Comparison of ENCODE assay signal across 18 mouse cellular contexts in the genomic region with DNA sequence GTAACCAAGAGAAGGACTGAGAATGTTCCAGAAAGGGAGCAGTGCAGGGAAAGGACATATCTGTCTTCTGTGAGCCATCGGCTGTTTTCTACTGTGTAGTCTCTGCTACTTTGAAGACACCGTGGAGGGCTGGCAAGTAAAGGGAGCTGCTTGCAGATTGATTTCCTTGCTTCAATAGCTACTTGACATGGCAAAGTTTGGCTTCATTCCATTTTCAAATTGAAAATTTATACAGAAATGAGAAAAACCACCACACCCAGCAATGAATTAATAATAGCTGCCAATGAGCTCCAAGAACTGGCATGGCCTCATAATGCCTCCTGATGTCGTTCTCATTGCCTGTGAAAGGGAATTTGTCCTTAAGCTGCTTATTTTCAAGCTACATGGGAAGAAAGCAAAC.
DNase-seq lines count a peak whose midpoint lies in the region; ATAC-seq and TF ChIP-seq lines count a peak whose summit lies in the region.
"Had no signal": no experiment of that assay in that cellular context is flagged by ENCODE, and none has a peak within 500 bp of the region (broad histone marks: within the 10 kb centered on the region; RNA-seq: fewer than 3 reads in every experiment).

No protein-coding gene starts in this region.

- no peak overlapping the region for H3K4me3 ChIP-seq in forebrain, embryonic 14.5 days (ENCODE audit: low read depth, low read length)
- H3K4me3 ChIP-seq in forebrain, embryonic 10.5 days, result no peak overlapping the region
- H3K4me3 ChIP-seq in hindbrain, embryonic 14.5 days (replicated peaks; ENCODE audit: low read length), result no peak overlapping the region
- H3K4me3 ChIP-seq in hindbrain, embryonic 10.5 days, result no peak overlapping the region
- H3K4me3 ChIP-seq in midbrain, embryonic 14.5 days (replicated peaks; ENCODE audit: low read depth, low read length), result no peak overlapping the region
- no peak overlapping the region for H3K4me3 ChIP-seq in midbrain, embryonic 15.5 days
- H3K4me3 ChIP-seq in midbrain, postnatal 0 days (ENCODE audit: low read depth, low read length), result no peak overlapping the region
- H3K4me3 ChIP-seq: forebrain, embryonic 15.5 days; heart, adult 2 months; heart, embryonic 15.5 days had no signal

- H3K36me3 ChIP-seq in forebrain, embryonic 14.5 days (ENCODE audit: control insufficient read depth, insufficient read depth, low read length), result no peaks in the 10 kb centered on the region
- H3K36me3 ChIP-seq in forebrain, embryonic 10.5 days (replicated peaks), result no peaks in the 10 kb centered on the region
- no peaks in the 10 kb centered on the region for H3K36me3 ChIP-seq in hindbrain, embryonic 14.5 days (replicated peaks; ENCODE audit: control insufficient read depth, insufficient read depth)
- no peaks in the 10 kb centered on the region for H3K36me3 ChIP-seq in hindbrain, embryonic 10.5 days
- H3K36me3 ChIP-seq in midbrain, embryonic 14.5 days (ENCODE audit: control insufficient read depth, insufficient read depth, low read length), result no peaks in the 10 kb centered on the region
- no peaks in the 10 kb centered on the region for H3K36me3 ChIP-seq in midbrain, embryonic 15.5 days (replicated peaks)
- no peaks in the 10 kb centered on the region for H3K36me3 ChIP-seq in midbrain, postnatal 0 days (ENCODE audit: insufficient read depth, low read length)
- H3K36me3 ChIP-seq: forebrain, embryonic 15.5 days; heart, embryonic 15.5 days had no signal

- 29% methylated on average over 3 of the region's 3 CpGs for WGBS in forebrain, embryonic 14.5 days
- 67% methylated on average over 3 of the region's 3 CpGs for WGBS in forebrain, embryonic 10.5 days
- WGBS in hindbrain, embryonic 14.5 days, result 42% methylated on average over 3 of the region's 3 CpGs
- 77% methylated on average over 3 of the region's 3 CpGs for WGBS in hindbrain, embryonic 10.5 days
- WGBS in midbrain, embryonic 14.5 days, result 36% methylated on average over 3 of the region's 3 CpGs
- WGBS in midbrain, embryonic 15.5 days, result 26% methylated on average over 3 of the region's 3 CpGs
- 41% methylated on average over 3 of the region's 3 CpGs for WGBS in midbrain, postnatal 0 days

- no peak overlapping the region for H3K27ac ChIP-seq in forebrain, embryonic 14.5 days (ENCODE audit: low read depth, low read length)
- no peak overlapping the region for H3K27ac ChIP-seq in forebrain, embryonic 10.5 days
- no peak overlapping the region for H3K27ac ChIP-seq in hindbrain, embryonic 14.5 days
- no peak overlapping the region for H3K27ac ChIP-seq in hindbrain, embryonic 10.5 days
- H3K27ac ChIP-seq in midbrain, embryonic 14.5 days (replicated peaks; ENCODE audit: low read depth, low read length), result no peak overlapping the region
- no peak overlapping the region for H3K27ac ChIP-seq in midbrain, embryonic 15.5 days
- H3K27ac ChIP-seq in midbrain, postnatal 0 days (ENCODE audit: low read depth, low read length), result no peak overlapping the region
- H3K27ac ChIP-seq: forebrain, embryonic 15.5 days; heart, adult 2 months; heart, embryonic 15.5 days had no signal

- DNase-seq in forebrain, embryonic 14.5 days (ENCODE audit: low spot score), result peak; percentile 52
- no peak for DNase-seq in forebrain, embryonic 10.5 days (ENCODE audit: extremely low spot score, low spot score)
- peak; percentile 32 for DNase-seq in hindbrain, embryonic 14.5 days (ENCODE audit: low spot score)
- DNase-seq in hindbrain, embryonic 10.5 days (ENCODE audit: low spot score), result no peak
- DNase-seq in midbrain, embryonic 14.5 days, result peak; percentile 48
- DNase-seq in midbrain, postnatal 0 days (ENCODE audit: low spot score), result peak; percentile 36
- DNase-seq in layer of hippocampus, adult 8-10 months (ENCODE audit: low spot score in 2 of 2), result no peak
- DNase-seq: adrenal gland, postnatal 25 days; cerebellum, adult 9-10 months; gastrocnemius, postnatal 14 days; heart, adult 2 months; heart, postnatal 14 days had no signal

- H3K27me3 ChIP-seq in forebrain, embryonic 14.5 days (replicated peaks; ENCODE audit: control insufficient read depth, insufficient read depth, low read length), result 0 out of 2 replicates have a peak, but pooled peaks cover 6% of the 10 kb centered on the region
- H3K27me3 ChIP-seq in forebrain, embryonic 10.5 days (ENCODE audit: poor library complexity, severe bottlenecking), result peaks cover 90% of the 10 kb centered on the region
- no peaks in the 10 kb centered on the region for H3K27me3 ChIP-seq in hindbrain, embryonic 14.5 days (ENCODE audit: control insufficient read depth, insufficient read depth, low read length)
- H3K27me3 ChIP-seq in hindbrain, embryonic 10.5 days (ENCODE audit: insufficient read depth, poor library complexity, severe bottlenecking), result peaks cover 46% of the 10 kb centered on the region
- no peaks in the 10 kb centered on the region for H3K27me3 ChIP-seq in midbrain, embryonic 14.5 days (ENCODE audit: control insufficient read depth, insufficient read depth, low read length)
- no peaks in the 10 kb centered on the region; the same call in 1 of the 2 replicates for H3K27me3 ChIP-seq in midbrain, embryonic 15.5 days (replicated peaks)
- H3K27me3 ChIP-seq in midbrain, postnatal 0 days (ENCODE audit: insufficient read depth, low read length), result no peaks in the 10 kb centered on the region
- H3K27me3 ChIP-seq: forebrain, embryonic 15.5 days; heart, embryonic 15.5 days had no signal

- ATAC-seq in forebrain, embryonic 14.5 days, result peak; percentile 37; the same call in 1 of the 2 replicates
- ATAC-seq in hindbrain, embryonic 14.5 days (ENCODE audit: low FRiP score), result no peak
- ATAC-seq in midbrain, embryonic 14.5 days (ENCODE audit: low FRiP score, low TSS enrichment), result no peak
- ATAC-seq in midbrain, embryonic 15.5 days (replicated peaks), result no peak; the same call in 1 of the 2 replicates
- ATAC-seq in midbrain, postnatal 0 days (ENCODE audit: low FRiP score), result no peak
- ATAC-seq: forebrain, embryonic 15.5 days; inflammation-experienced regulatory T-cells, adult 6 months; intestine, postnatal 0 days had no signal

- H3K4me2 ChIP-seq in forebrain, embryonic 14.5 days (ENCODE audit: low read length), result no peak overlapping the region
- no peak overlapping the region for H3K4me2 ChIP-seq in hindbrain, embryonic 14.5 days (replicated peaks)
- H3K4me2 ChIP-seq in midbrain, embryonic 14.5 days (ENCODE audit: low read length), result no peak overlapping the region
- H3K4me2 ChIP-seq in midbrain, embryonic 15.5 days, result no peak overlapping the region
- H3K4me2 ChIP-seq in midbrain, postnatal 0 days (ENCODE audit: low read depth, low read length, poor library complexity, severe bottlenecking), result no peak overlapping the region
- H3K4me2 ChIP-seq: forebrain, embryonic 15.5 days; heart, embryonic 11.5 days; heart, embryonic 15.5 days had no signal

- H3K4me1 ChIP-seq in forebrain, embryonic 14.5 days (ENCODE audit: control insufficient read depth, insufficient read depth, low read length), result no peaks in the 10 kb centered on the region
- H3K4me1 ChIP-seq in forebrain, embryonic 10.5 days, result peaks cover 16% of the 10 kb centered on the region
- peaks cover 4% of the 10 kb centered on the region; the same call in 1 of the 2 replicates for H3K4me1 ChIP-seq in hindbrain, embryonic 14.5 days (replicated peaks; ENCODE audit: control insufficient read depth, insufficient read depth, low read length)
- H3K4me1 ChIP-seq in hindbrain, embryonic 10.5 days (replicated peaks), result peaks cover 6% of the 10 kb centered on the region
- H3K4me1 ChIP-seq in midbrain, embryonic 14.5 days (ENCODE audit: control insufficient read depth, insufficient read depth, low read length), result peaks cover 14% of the 10 kb centered on the region; the same call in 1 of the 2 replicates
- peaks cover 4% of the 10 kb centered on the region; the same call in 1 of the 2 replicates for H3K4me1 ChIP-seq in midbrain, embryonic 15.5 days
- no peaks in the 10 kb centered on the region for H3K4me1 ChIP-seq in midbrain, postnatal 0 days (ENCODE audit: insufficient read depth, low read length)
- H3K4me1 ChIP-seq: heart, embryonic 15.5 days had no signal

- H3K9ac ChIP-seq in forebrain, embryonic 14.5 days (ENCODE audit: low read length), result no peak overlapping the region
- no peak overlapping the region for H3K9ac ChIP-seq in hindbrain, embryonic 14.5 days
- no peak overlapping the region for H3K9ac ChIP-seq in midbrain, embryonic 14.5 days (replicated peaks; ENCODE audit: low read length)
- no peak overlapping the region for H3K9ac ChIP-seq in midbrain, embryonic 15.5 days
- no peak overlapping the region for H3K9ac ChIP-seq in midbrain, postnatal 0 days (replicated peaks; ENCODE audit: low read length, poor library complexity, severe bottlenecking)
- H3K9ac ChIP-seq: forebrain, embryonic 15.5 days; heart, embryonic 15.5 days had no signal

- no peaks in the 10 kb centered on the region for H3K9me3 ChIP-seq in forebrain, embryonic 14.5 days (replicated peaks; ENCODE audit: control insufficient read depth, low read length)
- H3K9me3 ChIP-seq in forebrain, embryonic 10.5 days, result no peaks in the 10 kb centered on the region
- no peaks in the 10 kb centered on the region for H3K9me3 ChIP-seq in hindbrain, embryonic 14.5 days (ENCODE audit: control insufficient read depth, low read length)
- no peaks in the 10 kb centered on the region for H3K9me3 ChIP-seq in hindbrain, embryonic 10.5 days
- H3K9me3 ChIP-seq in midbrain, embryonic 14.5 days (ENCODE audit: control insufficient read depth, low read length), result no peaks in the 10 kb centered on the region
- no peaks in the 10 kb centered on the region for H3K9me3 ChIP-seq in midbrain, embryonic 15.5 days
- no peaks in the 10 kb centered on the region for H3K9me3 ChIP-seq in midbrain, postnatal 0 days (ENCODE audit: low read length)
- H3K9me3 ChIP-seq: forebrain, embryonic 15.5 days; heart, embryonic 15.5 days had no signal

- TF ChIP-seq CTCF in midbrain, postnatal 0 days (IDR thresholded peaks at IDR 0.05), result no peak

Comparison
In these comparisons a context has a peak if more than half of its experiments do, and no peak if none do; other contexts are left out.
1. DNase-seq: peak in forebrain, embryonic 14.5 days (single experiment), hindbrain, embryonic 14.5 days (single experiment), midbrain, embryonic 14.5 days (single experiment) and midbrain, postnatal 0 days (single experiment); none in forebrain, embryonic 10.5 days (single experiment), hindbrain, embryonic 10.5 days (single experiment) and layer of hippocampus, adult 8-10 months (0 of 2).